Mouse (Mus musculus) midbrain, postnatal 0 days (tissue): ENCODE measurements at regions not wholly inside any gene's neighbourhood (a gene's known extent, or its start where the extent isn't known, plus 50 kb on each side); places are given as distances from the start of the nearest gene placed in this dataset.

Source experiments
- ATAC-seq: fragments of 200-750 bp; cut with Nextera tagmentation; 2 replicates; pipeline ENCODE4 v1.8.0; 2017; ENCODE audit warnings: moderate number of reproducible peaks, mild to moderate bottlenecking, moderate TSS enrichment, moderate library complexity; ENCODE audit not compliant: low FRiP score
- DNase-seq: peaks from one replicate; pipeline ENCODE4 v3.0.0-alpha.2; 2015; ENCODE audit warnings: low spot score
- H3K27ac ChIP-seq: fragments of 300-500 bp; sonication (generic); 2 replicates; pipeline ENCODE4 v1.5.1; 2014; ENCODE audit warnings: low read depth, mild to moderate bottlenecking, low read length, mixed read lengths
- H3K27me3 ChIP-seq: fragments of 300-500 bp; sonication (generic); 2 replicates; pipeline ENCODE4 v1.6.1; 2014; ENCODE audit warnings: low read length, control low read depth, mixed read lengths; ENCODE audit not compliant: insufficient read depth
- H3K36me3 ChIP-seq: fragments of 300-500 bp; sonication (generic); 2 replicates; pipeline ENCODE4 v1.6.1; 2014; ENCODE audit warnings: low read length, control low read depth, mixed read lengths; ENCODE audit not compliant: insufficient read depth
- H3K4me1 ChIP-seq: fragments of 300-500 bp; sonication (generic); 2 replicates; pipeline ENCODE4 v1.6.1; 2014; ENCODE audit warnings: mild to moderate bottlenecking, control low read depth, antibody characterized with exemption, low read length, mixed read lengths; ENCODE audit not compliant: insufficient read depth
- H3K4me2 ChIP-seq: fragments of 300-500 bp; sonication (generic); 2 replicates; pipeline ENCODE4 v1.6.1; 2014; ENCODE audit warnings: low read depth, mild to moderate bottlenecking, low read length, mixed read lengths; ENCODE audit not compliant: poor library complexity, severe bottlenecking
- H3K4me3 ChIP-seq: fragments of 300-500 bp; sonication (generic); 2 replicates; pipeline ENCODE4 v1.5.1; 2014; ENCODE audit warnings: low read depth, mild to moderate bottlenecking, low read length, moderate library complexity
- H3K9ac ChIP-seq: fragments of 300-500 bp; sonication (generic); replicated peaks from 2 replicates; pipeline ENCODE4 v1.6.1; 2014; ENCODE audit warnings: mild to moderate bottlenecking, low read length, moderate library complexity, mixed read lengths; ENCODE audit not compliant: poor library complexity, severe bottlenecking
- H3K9me3 ChIP-seq: fragments of 300-500 bp; sonication (generic); 2 replicates; pipeline ENCODE4 v1.6.1; 2016; ENCODE audit warnings: low read length, control low read depth
- CTCF ChIP-seq: IDR thresholded peaks from 2 replicates; pipeline ENCODE4 v1.5.1; 2016; ENCODE audit warnings: antibody characterized with exemption, mild to moderate bottlenecking
- WGBS: fragments of 180-500 bp; shearing (Covaris S2); extraction: QIAGEN DNeasy Blood & Tissue Kit; methylation state at CpG from one replicate; pipeline ENCODE4 v1.1.7; 2014; 5-methylcytosine and 5-hydroxymethylcytosine counted together

GRCm38 (mm10) chr3:102619666-102620377 is 114.5 kb upstream of the Tspan2 start:
- Histone ChIP-seq H3K4me2 (no peak overlapping the region), H3K9ac (no peak overlapping the region), H3K9me3 (no peaks in the 10 kb centered on the region), H3K36me3 (no peaks in the 10 kb centered on the region), H3K4me1 (no peaks in the 10 kb centered on the region), H3K27me3 (no peaks in the 10 kb centered on the region), H3K27ac (no peak overlapping the region), H3K4me3 (no peak overlapping the region)
- no peak for DNase-seq
- WGBS = 78% methylated on average over 8 of the region's 8 CpGs
- no peak for TF ChIP-seq CTCF
- ATAC-seq = no peak

GRCm38 (mm10) chr3:102636076-102636475 is 98.3 kb upstream of the Tspan2 start:
- DNase-seq (no peak), ATAC-seq (no peak)
- no peaks in the 10 kb centered on the region for H3K27me3 ChIP-seq
- H3K9me3 ChIP-seq = no peaks in the 10 kb centered on the region
- H3K36me3 ChIP-seq = no peaks in the 10 kb centered on the region
- H3K27ac ChIP-seq = no peak overlapping the region
- no peaks in the 10 kb centered on the region for H3K4me1 ChIP-seq
- no peak for TF ChIP-seq CTCF
- WGBS = 89% methylated on average over 4 of the region's 4 CpGs
- H3K4me2 ChIP-seq = no peak overlapping the region
- no peak overlapping the region for H3K4me3 ChIP-seq
- H3K9ac ChIP-seq = no peak overlapping the region

GRCm38 (mm10) chr3:102636674-102637073 is 97.7 kb upstream of the Tspan2 start:
- Histone ChIP-seq H3K9ac (no peak overlapping the region), H3K27me3 (no peaks in the 10 kb centered on the region), H3K36me3 (no peaks in the 10 kb centered on the region), H3K9me3 (no peaks in the 10 kb centered on the region), H3K4me2 (no peak overlapping the region), H3K27ac (no peak overlapping the region), H3K4me3 (no peak overlapping the region), H3K4me1 (no peaks in the 10 kb centered on the region)
- ATAC-seq (no peak), DNase-seq (no peak)
- TF ChIP-seq CTCF = no peak
- WGBS = 77% methylated on average over 4 of the region's 4 CpGs

- 85% methylated on average over 11 of the region's 11 CpGs for WGBS
- Histone ChIP-seq H3K4me3 (no peak overlapping the region), H3K27ac (no peak overlapping the region), H3K4me1 (no peaks in the 10 kb centered on the region), H3K4me2 (no peak overlapping the region), H3K27me3 (no peaks in the 10 kb centered on the region), H3K9me3 (no peaks in the 10 kb centered on the region), H3K36me3 (no peaks in the 10 kb centered on the region), H3K9ac (no peak overlapping the region)
- no peak for DNase-seq
- no peak for ATAC-seq
- TF ChIP-seq CTCF = no peak
Measured at GRCm38 (mm10) chr3:102644276-102644940, 89.9 kb upstream of the Tspan2 start.

- 78% methylated on average over 4 of the region's 4 CpGs for WGBS
Measured at GRCm38 (mm10) chr3:102648450-102648849, 85.9 kb upstream of the Tspan2 start.

GRCm38 (mm10) chr3:102654962-102655361 is 79.4 kb upstream of the Tspan2 start:
- WGBS = 83% methylated on average over 10 of the region's 10 CpGs
- ATAC-seq = no peak
- H3K27me3 ChIP-seq = no peaks in the 10 kb centered on the region

More at GRCm38 (mm10) chr3:102648450-102648849, 85.9 kb upstream of the Tspan2 start:
- Histone ChIP-seq H3K27me3 (no peaks in the 10 kb centered on the region), H3K4me2 (no peak overlapping the region), H3K27ac (no peak overlapping the region), H3K4me1 (no peaks in the 10 kb centered on the region), H3K9me3 (no peaks in the 10 kb centered on the region), H3K4me3 (no peak overlapping the region), H3K36me3 (no peaks in the 10 kb centered on the region), H3K9ac (no peak overlapping the region)
- DNase-seq = no peak
- no peak for ATAC-seq
- TF ChIP-seq CTCF = no peak

More at GRCm38 (mm10) chr3:102654962-102655361, 79.4 kb upstream of the Tspan2 start:
- no peak for DNase-seq
- no peak for TF ChIP-seq CTCF
- H3K27ac ChIP-seq = no peak overlapping the region
- no peaks in the 10 kb centered on the region for H3K9me3 ChIP-seq
- no peaks in the 10 kb centered on the region for H3K36me3 ChIP-seq
- H3K4me2 ChIP-seq = no peak overlapping the region
- no peak overlapping the region for H3K9ac ChIP-seq
- H3K4me1 ChIP-seq = no peaks in the 10 kb centered on the region
- no peak overlapping the region for H3K4me3 ChIP-seq
